Comparison of ENCODE assay signal across 8 mouse cellular contexts in genomic region chr5:103754330-103755134, GRCm38 (mm10).
DNase-seq lines count a peak whose midpoint lies in the region; ATAC-seq and TF ChIP-seq lines count a peak whose summit lies in the region.

No protein-coding gene starts in this region.

- peaks cover 46% of the 10 kb centered on the region for H3K79me3 ChIP-seq in C2C12 (ENCODE audit: low read depth)

- peak overlapping the region; percentile 72 for H3K4me3 ChIP-seq in C2C12 (ENCODE audit: insufficient read depth, poor library complexity, severe bottlenecking)
- H3K4me3 ChIP-seq in embryonic facial prominence, embryonic 15.5 days (replicated peaks) = peak overlapping the region; percentile 77
- peak overlapping the region; percentile 85 for H3K4me3 ChIP-seq in heart, embryonic 15.5 days

- H3K36me3 ChIP-seq in C2C12 (ENCODE audit: control insufficient read depth, insufficient read depth) = no peaks in the 10 kb centered on the region
- no peaks in the 10 kb centered on the region for H3K36me3 ChIP-seq in embryonic facial prominence, embryonic 15.5 days
- H3K36me3 ChIP-seq in heart, embryonic 15.5 days = no peaks in the 10 kb centered on the region

- H3ac ChIP-seq in C2C12 (ENCODE audit: control insufficient read depth, insufficient read length, low read depth) = peak overlapping the region; percentile 63

- H3K4me2 ChIP-seq in embryonic facial prominence, embryonic 15.5 days (replicated peaks) = peak overlapping the region; percentile 62
- peak overlapping the region; percentile 74 for H3K4me2 ChIP-seq in heart, embryonic 15.5 days

- H3K4me1 ChIP-seq in embryonic facial prominence, embryonic 15.5 days = peaks cover 18% of the 10 kb centered on the region
- H3K4me1 ChIP-seq in heart, embryonic 15.5 days (replicated peaks) = peaks cover 21% of the 10 kb centered on the region; the same call in 1 of the 2 replicates

- TF ChIP-seq CTCF in C2C12 (IDR thresholded peaks at IDR 0.05; ENCODE audit: control insufficient read depth, insufficient read depth, insufficient read length) = no peak

- H3K27me3 ChIP-seq in C2C12 (ENCODE audit: control insufficient read depth, insufficient read depth, insufficient read length) = no peaks in the 10 kb centered on the region
- no peaks in the 10 kb centered on the region for H3K27me3 ChIP-seq in embryonic facial prominence, embryonic 15.5 days
- H3K27me3 ChIP-seq in heart, embryonic 15.5 days = no peaks in the 10 kb centered on the region

- H3K79me2 ChIP-seq in C2C12 (ENCODE audit: control insufficient read depth, insufficient read depth) = peaks cover 54% of the 10 kb centered on the region

- peak overlapping the region; percentile 70 for H3K9ac ChIP-seq in embryonic facial prominence, embryonic 15.5 days
- H3K9ac ChIP-seq in heart, embryonic 15.5 days = peak overlapping the region; percentile 85

- ATAC-seq in embryonic facial prominence, embryonic 15.5 days (ENCODE audit: insufficient number of reproducible peaks, low FRiP score, low TSS enrichment, low read depth) = peak; percentile 58
- ATAC-seq in heart, embryonic 15.5 days (replicated peaks; ENCODE audit: insufficient number of reproducible peaks, insufficient read depth, low FRiP score, low read depth) = peak; percentile 66

- peak overlapping the region; percentile 97 for H3K27ac ChIP-seq in embryonic facial prominence, embryonic 15.5 days (replicated peaks)
- peak overlapping the region; percentile 99 for H3K27ac ChIP-seq in heart, embryonic 15.5 days

- 3% methylated on average over 31 of the region's 42 CpGs for WGBS in embryonic facial prominence, embryonic 15.5 days
- 3% methylated on average over 38 of the region's 42 CpGs for WGBS in heart, embryonic 15.5 days

- no peaks in the 10 kb centered on the region for H3K9me3 ChIP-seq in embryonic facial prominence, embryonic 15.5 days (replicated peaks)
- no peaks in the 10 kb centered on the region for H3K9me3 ChIP-seq in heart, embryonic 15.5 days (replicated peaks)

- peak; percentile 69 for DNase-seq in NIH3T3 (ENCODE audit: low read depth)
- peak; percentile 75 for DNase-seq in kidney, postnatal 10 days
- DNase-seq in lung, postnatal 4 days = peak; percentile 56 to 60
- DNase-seq in right cerebral cortex, postnatal 36 days (ENCODE audit: low spot score in 2 of 2) = peak; percentile 8 to 10
- no peak for DNase-seq in frontal cortex, postnatal 10 days (ENCODE audit: low spot score in 2 of 2)

TF ChIP-seq in C2C12, 6 proteins besides CTCF, POLR2A, EP300 and RAD21:
- TF ChIP-seq FOSL1 (IDR thresholded peaks at IDR 0.05; ENCODE audit: insufficient read depth, low read length, poor library complexity, severe bottlenecking) (no peak), MYOD1 (IDR thresholded peaks at IDR 0.05; ENCODE audit: control insufficient read depth, insufficient read length, low read depth) (no peak), CEBPB (IDR thresholded peaks at IDR 0.05; ENCODE audit: low read depth) (no peak), USF1 (IDR thresholded peaks at IDR 0.05; ENCODE audit: low read depth) (no peak)

Comparison
In these comparisons a context has a peak if more than half of its experiments do, and no peak if none do; other contexts are left out.
1. DNase-seq: peak in NIH3T3 (single experiment), kidney, postnatal 10 days (single experiment), lung, postnatal 4 days (2 of 2) and right cerebral cortex, postnatal 36 days (2 of 2); none in frontal cortex, postnatal 10 days (0 of 2).
2. Peak in every context shown above with its lines, with median percentiles within 50 percentile points of each other: H3K4me3 ChIP-seq.